Mouse (Mus musculus) cerebellum, adult 2 months (tissue): ENCODE measurements around the gene Prr5l.

ENCODE experiments used
- CTCF ChIP-seq: fragments of 200-500 bp; IDR thresholded peaks from 2 replicates; pipeline ENCODE4 v1.5.1; 2011; ENCODE audit warnings: low read depth, mild to moderate bottlenecking, control low read depth, low read length, moderate library complexity, borderline replicate concordance; ENCODE audit not compliant: insufficient read depth
- POLR2A ChIP-seq: fragments of 200-500 bp; IDR thresholded peaks from 2 replicates; pipeline ENCODE4 v1.6.1; 2011; ENCODE audit warnings: low read length, control low read depth, borderline replicate concordance; ENCODE audit not compliant: insufficient read depth

- TF ChIP-seq POLR2A (no peak), CTCF (no peak)
These were observed 40.1 kb downstream of the Prr5l start for GRCm38 (mm10) chr2:101842756-101843155.
